10 mouse cellular contexts compared by ENCODE assay signal in the genomic region with DNA sequence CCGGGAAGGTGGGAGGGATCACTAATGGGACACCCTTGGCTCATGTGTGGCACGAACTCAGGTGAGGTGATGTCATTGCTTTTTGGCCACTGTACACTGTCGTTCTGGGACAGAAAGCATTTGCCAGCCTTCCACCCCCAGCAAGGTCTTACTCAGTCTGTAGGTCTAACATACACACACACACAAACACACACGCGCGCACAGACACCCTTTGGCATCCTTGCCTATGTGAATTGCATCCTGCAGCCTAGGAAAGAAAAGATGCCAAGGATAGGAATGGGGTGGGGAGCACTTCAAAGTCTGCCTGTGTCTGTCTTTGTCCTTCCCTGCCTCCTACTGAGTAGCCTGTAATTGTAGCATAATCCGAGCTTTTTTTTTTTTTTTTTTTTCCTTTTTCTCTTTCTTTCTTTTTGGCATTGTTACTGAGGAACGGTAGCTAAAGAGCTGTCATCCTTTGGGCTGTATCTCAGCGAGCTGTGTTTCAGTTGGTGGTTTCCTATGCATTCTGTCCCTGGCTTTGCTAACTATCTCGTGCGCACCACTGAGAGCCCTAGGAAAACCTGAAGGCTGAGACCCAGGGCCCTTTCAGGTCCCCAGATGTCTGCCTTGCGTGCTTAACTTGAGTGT. TPM values are rescaled to one million over a fixed set of nuclear protein-coding genes. Genes with fewer than 3 reads are reported as not detected.
DNase-seq lines count a peak whose midpoint lies in the region; ATAC-seq lines count a peak whose summit lies in the region.
"Had no signal": no experiment of that assay in that cellular context is flagged by ENCODE, and none has a peak within 500 bp of the region (broad histone marks: within the 10 kb centered on the region; RNA-seq: fewer than 3 reads in every experiment).

No protein-coding gene starts in this region.

- H3K9ac ChIP-seq in heart, embryonic 11.5 days (ENCODE audit: low read depth, low read length), result 0 out of 2 replicates have a peak overlapping the region, but pooled peaks have one; percentile 5
- no peak overlapping the region for H3K9ac ChIP-seq in limb, embryonic 12.5 days (replicated peaks)

- 58% methylated on average over 12 of the region's 12 CpGs for WGBS in heart, embryonic 11.5 days (ENCODE audit: insufficient replicate concordance)
- WGBS in forebrain, embryonic 10.5 days, result 31% methylated on average over 12 of the region's 12 CpGs
- 50% methylated on average over 12 of the region's 12 CpGs for WGBS in limb, embryonic 12.5 days

- H3K27me3 ChIP-seq in heart, embryonic 11.5 days (ENCODE audit: control insufficient read depth, insufficient read depth, low read length), result no peaks in the 10 kb centered on the region
- H3K27me3 ChIP-seq in forebrain, embryonic 10.5 days (ENCODE audit: poor library complexity, severe bottlenecking), result no peaks in the 10 kb centered on the region
- H3K27me3 ChIP-seq in limb, embryonic 12.5 days, result no peaks in the 10 kb centered on the region

- no peak for ATAC-seq in heart, embryonic 11.5 days (replicated peaks; ENCODE audit: insufficient number of reproducible peaks, low FRiP score, low TSS enrichment)
- ATAC-seq in limb, embryonic 12.5 days (ENCODE audit: insufficient number of reproducible peaks, insufficient read depth, low FRiP score, low TSS enrichment, low read depth), result no peak

- no peak for DNase-seq in heart, adult 8-10 months (ENCODE audit: low spot score)
- DNase-seq in brain, adult 2 months (ENCODE audit: low read depth, low spot score), result peak; percentile 89
- DNase-seq in forebrain, embryonic 10.5 days (ENCODE audit: extremely low spot score, low spot score), result no peak
- DNase-seq in urinary bladder, postnatal 25 days (ENCODE audit: low spot score), result no peak
- DNase-seq in spleen, adult 12 weeks (ENCODE audit: low spot score), result no peak
- DNase-seq in adrenal gland, adult 2 months, result no peak

- H3K36me3 ChIP-seq in heart, embryonic 11.5 days (ENCODE audit: control insufficient read depth, insufficient read depth, low read length), result peaks cover 5% of the 10 kb centered on the region
- peaks cover 26% of the 10 kb centered on the region for H3K36me3 ChIP-seq in forebrain, embryonic 10.5 days (replicated peaks)
- H3K36me3 ChIP-seq in limb, embryonic 12.5 days, result peaks cover 16% of the 10 kb centered on the region

- peak overlapping the region; percentile 39; the same call in 1 of the 2 replicates for H3K4me2 ChIP-seq in heart, embryonic 11.5 days
- H3K4me2 ChIP-seq in limb, embryonic 12.5 days, result peak overlapping the region; percentile 74; the same call in 1 of the 2 replicates

- no peak overlapping the region for H3K27ac ChIP-seq in heart, embryonic 11.5 days (ENCODE audit: low read depth, low read length)
- peak overlapping the region; percentile 74 for H3K27ac ChIP-seq in forebrain, embryonic 10.5 days
- peak overlapping the region; percentile 29; the same call in 1 of the 2 replicates for H3K27ac ChIP-seq in limb, embryonic 12.5 days

- peaks cover 71% of the 10 kb centered on the region for H3K4me1 ChIP-seq in heart, embryonic 11.5 days (ENCODE audit: control insufficient read depth, insufficient read depth, low read length)
- H3K4me1 ChIP-seq in forebrain, embryonic 10.5 days, result peaks cover 74% of the 10 kb centered on the region
- peaks cover 68% of the 10 kb centered on the region for H3K4me1 ChIP-seq in limb, embryonic 12.5 days (replicated peaks)

- no peak overlapping the region for H3K4me3 ChIP-seq in heart, embryonic 11.5 days (ENCODE audit: low read depth, low read length)
- H3K4me3 ChIP-seq in forebrain, embryonic 10.5 days, result peak overlapping the region; percentile 24; the same call in 1 of the 2 replicates
- no peak overlapping the region for H3K4me3 ChIP-seq in limb, embryonic 12.5 days (replicated peaks)
- H3K4me3 ChIP-seq: erythroblast, embryonic 14.5 days had no signal

- H3K9me3 ChIP-seq in heart, embryonic 11.5 days (replicated peaks; ENCODE audit: control insufficient read depth, low read length), result no peaks in the 10 kb centered on the region
- H3K9me3 ChIP-seq in forebrain, embryonic 10.5 days, result no peaks in the 10 kb centered on the region
- no peaks in the 10 kb centered on the region for H3K9me3 ChIP-seq in limb, embryonic 12.5 days

RNA-seq across cellular contexts. Expression of a gene that starts 4.8 kb away (rescaled TPM):
- 146 and 150 TPM in 2 replicates for polyA plus RNA-seq in heart, embryonic 11.5 days (2014; fragmentation: Nextera tagmentation; extraction: Ambion mirVana)
- 10 to 100 TPM; 56.7 to 61.6 (median 58.2) TPM for total RNA-seq in heart, adult 8-10 months (2022)
- polyA plus RNA-seq in forebrain, embryonic 10.5 days (2016; fragmentation: Nextera tagmentation; extraction: Ambion mirVana), result 126 and 132 TPM in 2 replicates
- polyA plus RNA-seq in limb, embryonic 12.5 days (2016; fragmentation: Nextera tagmentation; extraction: Ambion mirVana), result 214 TPM in 2 replicates
- total RNA-seq in adrenal gland, adult 2 months (2021), result 100 to 1,000 TPM; 549 to 588 TPM
- 777 and 999 TPM in 2 replicates for polyA plus RNA-seq in adrenal gland, adult 2 months (2012; rRNA removed)

RNA-seq across cellular contexts. Expression of a gene that starts 29.4 kb away (rescaled TPM):
- polyA plus RNA-seq in heart, embryonic 11.5 days (2014; fragmentation: Nextera tagmentation; extraction: Ambion mirVana), result not detected in 2 replicates
- total RNA-seq in heart, adult 8-10 months (2022), result not detected
- polyA plus RNA-seq in forebrain, embryonic 10.5 days (2016; fragmentation: Nextera tagmentation; extraction: Ambion mirVana), result 0.30 and 0.87 TPM in 2 replicates
- polyA plus RNA-seq in limb, embryonic 12.5 days (2016; fragmentation: Nextera tagmentation; extraction: Ambion mirVana), result 0.17 TPM in 1 of 2 replicates, not detected in the other
- under 1 TPM in 1 of 2 experiments, not detected in 1; 0.24 TPM for total RNA-seq in adrenal gland, adult 2 months (2021)
- polyA plus RNA-seq in adrenal gland, adult 2 months (2012; rRNA removed), result 0.10 TPM in 1 of 2 replicates, not detected in the other
- polyA plus RNA-seq: C2C12; erythroblast, embryonic 14.5 days had no signal
